Mouse (Mus musculus) liver, adult 2 months (tissue): Measurements from ENCODE around the gene Tox2.

Experiments
- CTCF ChIP-seq: fragments of 200-500 bp; IDR thresholded peaks from 2 replicates; pipeline ENCODE4 v1.5.1; 2011; ENCODE audit warnings: low read depth, low read length, control low read depth
- POLR2A ChIP-seq: fragments of 200-500 bp; IDR thresholded peaks from 2 replicates; pipeline ENCODE4 v1.6.1; 2011; ENCODE audit warnings: low read length, control low read depth; ENCODE audit not compliant: insufficient read depth; ENCODE audit errors: extremely low read depth

DNA sequence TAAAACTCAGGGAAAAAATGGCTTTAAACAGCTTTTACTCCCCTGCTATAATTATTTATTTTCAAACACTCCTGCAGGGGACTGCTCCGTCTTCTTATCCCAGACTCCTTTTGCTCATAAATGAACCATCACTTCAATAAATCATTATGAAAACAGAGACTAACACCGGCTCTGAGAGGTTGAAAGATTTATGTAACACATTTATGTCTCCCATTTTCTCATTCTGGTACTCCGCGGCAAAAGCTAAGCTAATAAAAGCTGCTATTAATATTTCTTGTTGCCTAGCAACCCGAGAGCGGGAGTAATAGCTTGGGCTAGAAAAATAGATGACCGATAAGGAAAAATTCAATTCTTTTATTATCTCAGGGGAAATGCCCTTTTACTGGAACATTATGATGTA is 81.9 kb downstream of the Tox2 start:
- TF ChIP-seq POLR2A (no peak), CTCF (no peak)
